Mouse (Mus musculus): ENCODE measurements around the gene Hoxa2. TPM values are rescaled to one million over a fixed set of nuclear protein-coding genes. Genes with fewer than 3 reads are reported as not detected.
A peak's percentile ranks its signal among the peaks of the same experiment; 100 is the strongest.

Gene Hoxa2
- polyA plus RNA-seq, 1 experiment from 2014 or later: 0.14 TPM

GRCm38 (mm10) chr6:52190906-52191810 is 26.5 kb upstream of the Hoxa2 start, which contains the start of gene Hoxa4:
Gene Hoxa4, minus strand, starts transcription at chr6:52191753.
- no peak within 1 kb of the TSS for H3K27ac ChIP-seq (ENCODE audit: low read depth, low read length)
- no peak for ATAC-seq (ENCODE audit: low FRiP score)

GRCm38 (mm10) chr6:52190410-52190809 is 25.8 kb upstream of the Hoxa2 start:
- no peak overlapping the region for H3K4me3 ChIP-seq (ENCODE audit: low read depth, low read length)
- H3K4me2 ChIP-seq: no peak overlapping the region
- peak; percentile 95 for DNase-seq (ENCODE audit: low spot score, missing footprints)
- H3K27ac ChIP-seq (ENCODE audit: low read depth, low read length): no peak overlapping the region
- H3K36me3 ChIP-seq (ENCODE audit: control insufficient read depth, insufficient read depth, low read length): no peaks in the 10 kb centered on the region
- H3K9me3 ChIP-seq (ENCODE audit: control insufficient read depth, low read length): no peaks in the 10 kb centered on the region
- peaks cover 100% of the 10 kb centered on the region for H3K27me3 ChIP-seq (ENCODE audit: control insufficient read depth, insufficient read depth, low read length)
- peaks cover 10% of the 10 kb centered on the region for H3K4me1 ChIP-seq (ENCODE audit: control insufficient read depth, insufficient read depth, low read length)
- H3K9ac ChIP-seq (ENCODE audit: low read length): no peak overlapping the region
- no peak for ATAC-seq (ENCODE audit: low FRiP score)
- under 1% methylated on average over 23 of the region's 23 CpGs for whole genome bisulfite sequencing

More at GRCm38 (mm10) chr6:52190906-52191810, 26.5 kb upstream of the Hoxa2 start, which contains the start of gene Hoxa4:
- H3K36me3 ChIP-seq (ENCODE audit: control insufficient read depth, insufficient read depth, low read length): no peaks in the 10 kb centered on the region
- peaks cover 100% of the 10 kb centered on the region for H3K27me3 ChIP-seq (ENCODE audit: control insufficient read depth, insufficient read depth, low read length)
- peak within 1 kb of the TSS; percentile 34 for H3K4me3 ChIP-seq (ENCODE audit: low read depth, low read length)
- DNase-seq (ENCODE audit: low spot score, missing footprints): no peak
- peaks cover 10% of the 10 kb centered on the region for H3K4me1 ChIP-seq (ENCODE audit: control insufficient read depth, insufficient read depth, low read length)
- H3K9me3 ChIP-seq (ENCODE audit: control insufficient read depth, low read length): no peaks in the 10 kb centered on the region
- no peak within 1 kb of the TSS; the same call in 1 of the 2 replicates for H3K9ac ChIP-seq (ENCODE audit: low read length)
- peak within 1 kb of the TSS; percentile 54 for H3K4me2 ChIP-seq
- 1% methylated on average over 85 of the region's 102 CpGs for WGBS

GRCm38 (mm10) chr6:52189909-52190308 is 25.3 kb upstream of the Hoxa2 start:
- Histone ChIP-seq H3K4me2 (no peak overlapping the region), H3K9ac (ENCODE audit: low read length) (no peak overlapping the region), H3K4me3 (ENCODE audit: low read depth, low read length) (no peak overlapping the region), H3K27ac (ENCODE audit: low read depth, low read length) (no peak overlapping the region), H3K27me3 (ENCODE audit: control insufficient read depth, insufficient read depth, low read length) (peaks cover 100% of the 10 kb centered on the region), H3K4me1 (ENCODE audit: control insufficient read depth, insufficient read depth, low read length) (peaks cover 10% of the 10 kb centered on the region), H3K36me3 (ENCODE audit: control insufficient read depth, insufficient read depth, low read length) (no peaks in the 10 kb centered on the region), H3K9me3 (ENCODE audit: control insufficient read depth, low read length) (no peaks in the 10 kb centered on the region)
- DNase-seq (ENCODE audit: low spot score, missing footprints) (no peak), ATAC-seq (ENCODE audit: low FRiP score) (no peak)
- whole genome bisulfite sequencing: 4% methylated on average over 8 of the region's 8 CpGs

- peaks cover 10% of the 10 kb centered on the region for H3K4me1 ChIP-seq (ENCODE audit: control insufficient read depth, insufficient read depth, low read length)
- no peak overlapping the region for H3K4me3 ChIP-seq (ENCODE audit: low read depth, low read length)
- H3K4me2 ChIP-seq: no peak overlapping the region
- DNase-seq (ENCODE audit: low spot score, missing footprints) (no peak), ATAC-seq (ENCODE audit: low FRiP score) (no peak)
- H3K9ac ChIP-seq (ENCODE audit: low read length): no peak overlapping the region
- no peaks in the 10 kb centered on the region for H3K9me3 ChIP-seq (ENCODE audit: control insufficient read depth, low read length)
- H3K27ac ChIP-seq (ENCODE audit: low read depth, low read length): no peak overlapping the region
- peaks cover 100% of the 10 kb centered on the region for H3K27me3 ChIP-seq (ENCODE audit: control insufficient read depth, insufficient read depth, low read length)
- no peaks in the 10 kb centered on the region for H3K36me3 ChIP-seq (ENCODE audit: control insufficient read depth, insufficient read depth, low read length)
- WGBS: 6% methylated on average over 5 of the region's 5 CpGs
Measured at GRCm38 (mm10) chr6:52189172-52189591, 24.6 kb upstream of the Hoxa2 start.

GRCm38 (mm10) chr6:52186500-52186899 is 21.9 kb upstream of the Hoxa2 start:
- no peaks in the 10 kb centered on the region for H3K9me3 ChIP-seq (ENCODE audit: control insufficient read depth, low read length)
- ATAC-seq (ENCODE audit: low FRiP score): no peak
- no peak overlapping the region for H3K9ac ChIP-seq (ENCODE audit: low read length)
- H3K36me3 ChIP-seq (ENCODE audit: control insufficient read depth, insufficient read depth, low read length): no peaks in the 10 kb centered on the region
- WGBS: 18% methylated on average over 1 of the region's 1 CpGs
- H3K27me3 ChIP-seq (ENCODE audit: control insufficient read depth, insufficient read depth, low read length): peaks cover 100% of the 10 kb centered on the region
- H3K4me2 ChIP-seq: no peak overlapping the region
- H3K4me1 ChIP-seq (ENCODE audit: control insufficient read depth, insufficient read depth, low read length): peaks cover 5% of the 10 kb centered on the region
- H3K27ac ChIP-seq (ENCODE audit: low read depth, low read length): no peak overlapping the region
- DNase-seq (ENCODE audit: low spot score, missing footprints): no peak
- no peak overlapping the region for H3K4me3 ChIP-seq (ENCODE audit: low read depth, low read length)

- Histone ChIP-seq H3K9me3 (ENCODE audit: control insufficient read depth, low read length) (no peaks in the 10 kb centered on the region), H3K27me3 (ENCODE audit: control insufficient read depth, insufficient read depth, low read length) (peaks cover 100% of the 10 kb centered on the region), H3K27ac (ENCODE audit: low read depth, low read length) (no peak overlapping the region), H3K4me2 (no peak overlapping the region), H3K4me1 (ENCODE audit: control insufficient read depth, insufficient read depth, low read length) (no peaks in the 10 kb centered on the region), H3K36me3 (ENCODE audit: control insufficient read depth, insufficient read depth, low read length) (no peaks in the 10 kb centered on the region), H3K9ac (ENCODE audit: low read length) (no peak overlapping the region), H3K4me3 (ENCODE audit: low read depth, low read length) (no peak overlapping the region)
- 10% methylated on average over 3 of the region's 3 CpGs for WGBS
- DNase-seq (ENCODE audit: low spot score, missing footprints) (no peak), ATAC-seq (ENCODE audit: low FRiP score) (no peak)
Measured at GRCm38 (mm10) chr6:52185834-52186233, 21.2 kb upstream of the Hoxa2 start.

- WGBS: under 1% methylated on average over 19 of the region's 19 CpGs
Measured at GRCm38 (mm10) chr6:52185222-52185621, 20.6 kb upstream of the Hoxa2 start.

GRCm38 (mm10) chr6:52184668-52185067 is 20.0 kb upstream of the Hoxa2 start:
- Histone ChIP-seq H3K36me3 (ENCODE audit: control insufficient read depth, insufficient read depth, low read length) (no peaks in the 10 kb centered on the region), H3K9me3 (ENCODE audit: control insufficient read depth, low read length) (no peaks in the 10 kb centered on the region), H3K4me2 (no peak overlapping the region), H3K4me3 (ENCODE audit: low read depth, low read length) (no peak overlapping the region), H3K27ac (ENCODE audit: low read depth, low read length) (no peak overlapping the region), H3K4me1 (ENCODE audit: control insufficient read depth, insufficient read depth, low read length) (no peaks in the 10 kb centered on the region), H3K9ac (ENCODE audit: low read length) (no peak overlapping the region), H3K27me3 (ENCODE audit: control insufficient read depth, insufficient read depth, low read length) (peaks cover 100% of the 10 kb centered on the region)
- WGBS: 3% methylated on average over 6 of the region's 6 CpGs
- no peak for DNase-seq (ENCODE audit: low spot score, missing footprints)
- ATAC-seq (ENCODE audit: low FRiP score): no peak

More at GRCm38 (mm10) chr6:52185222-52185621, 20.6 kb upstream of the Hoxa2 start:
- no peaks in the 10 kb centered on the region for H3K36me3 ChIP-seq (ENCODE audit: control insufficient read depth, insufficient read depth, low read length)
- DNase-seq (ENCODE audit: low spot score, missing footprints) (no peak), ATAC-seq (ENCODE audit: low FRiP score) (no peak)
- H3K9me3 ChIP-seq (ENCODE audit: control insufficient read depth, low read length): no peaks in the 10 kb centered on the region
- no peaks in the 10 kb centered on the region for H3K4me1 ChIP-seq (ENCODE audit: control insufficient read depth, insufficient read depth, low read length)
- no peak overlapping the region for H3K27ac ChIP-seq (ENCODE audit: low read depth, low read length)
- H3K4me3 ChIP-seq (ENCODE audit: low read depth, low read length): no peak overlapping the region
- H3K27me3 ChIP-seq (ENCODE audit: control insufficient read depth, insufficient read depth, low read length): peaks cover 100% of the 10 kb centered on the region
- no peak overlapping the region for H3K4me2 ChIP-seq
- H3K9ac ChIP-seq (ENCODE audit: low read length): no peak overlapping the region

- Histone ChIP-seq H3K36me3 (ENCODE audit: control insufficient read depth, insufficient read depth, low read length) (no peaks in the 10 kb centered on the region), H3K4me2 (no peak overlapping the region), H3K4me1 (ENCODE audit: control insufficient read depth, insufficient read depth, low read length) (no peaks in the 10 kb centered on the region), H3K4me3 (ENCODE audit: low read depth, low read length) (no peak overlapping the region), H3K9ac (ENCODE audit: low read length) (no peak overlapping the region), H3K27ac (ENCODE audit: low read depth, low read length) (no peak overlapping the region), H3K9me3 (ENCODE audit: control insufficient read depth, low read length) (no peaks in the 10 kb centered on the region), H3K27me3 (ENCODE audit: control insufficient read depth, insufficient read depth, low read length) (peaks cover 100% of the 10 kb centered on the region)
- DNase-seq (ENCODE audit: low spot score, missing footprints) (no peak), ATAC-seq (ENCODE audit: low FRiP score) (no peak)
- 8% methylated on average over 10 of the region's 10 CpGs for WGBS
Measured at GRCm38 (mm10) chr6:52183311-52184080, 18.9 kb upstream of the Hoxa2 start.
